In the genomic region with DNA sequence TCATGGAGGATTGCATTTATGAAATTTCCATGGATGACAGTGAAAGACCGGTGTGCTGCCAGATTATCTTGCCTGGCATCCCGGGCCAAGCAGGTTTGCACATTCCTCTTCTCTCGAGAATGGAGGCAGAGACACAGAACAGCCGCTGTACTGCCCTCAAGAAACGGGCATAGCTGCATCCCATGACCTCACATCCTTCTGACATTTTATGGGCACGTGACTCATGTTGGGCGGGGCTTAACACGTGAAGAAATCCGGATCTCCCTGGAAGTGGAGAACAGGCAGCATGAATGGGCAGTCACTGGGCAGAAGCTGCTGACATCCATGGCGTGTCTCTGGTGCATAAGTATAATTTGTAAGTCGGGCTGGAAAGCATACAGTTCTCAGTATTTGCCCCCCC, we compare ENCODE assay signal across 28 mouse cellular contexts. TPM values are rescaled to one million over a fixed set of nuclear protein-coding genes. Genes with fewer than 3 reads are reported as not detected.
DNase-seq lines count a peak whose midpoint lies in the region; ATAC-seq and TF ChIP-seq lines count a peak whose summit lies in the region.
"Had no signal": no experiment of that assay in that cellular context is flagged by ENCODE, and none has a peak within 500 bp of the region (broad histone marks: within the 10 kb centered on the region; RNA-seq: fewer than 3 reads in every experiment).

No protein-coding gene starts in this region.

- peaks cover 10% of the 10 kb centered on the region for H3K9me3 ChIP-seq in limb, embryonic 12.5 days
- no peaks in the 10 kb centered on the region for H3K9me3 ChIP-seq in limb, embryonic 10.5 days (replicated peaks)
- no peaks in the 10 kb centered on the region for H3K9me3 ChIP-seq in limb, embryonic 14.5 days (ENCODE audit: control insufficient read depth, low read length)
- H3K9me3 ChIP-seq: embryonic facial prominence, embryonic 10.5 days; embryonic facial prominence, embryonic 13.5 days; forebrain, embryonic 15.5 days had no signal

- ATAC-seq in limb, embryonic 12.5 days (ENCODE audit: insufficient number of reproducible peaks, insufficient read depth, low FRiP score, low TSS enrichment, low read depth), result no peak
- no peak for ATAC-seq in limb, embryonic 14.5 days (ENCODE audit: low FRiP score, low read depth)
- no peak for ATAC-seq in activated CD4-positive, CD25-positive, alpha-beta regulatory T cell, adult 4 months
- ATAC-seq: CD4-positive, CD25-positive, alpha-beta regulatory T cell, adult 4 months; forebrain, embryonic 15.5 days; hindbrain, postnatal 0 days; inflammation-experienced regulatory T-cells, adult 6 months; intestine, embryonic 16.5 days had no signal

- H3K36me3 ChIP-seq in limb, embryonic 12.5 days, result no peaks in the 10 kb centered on the region
- H3K36me3 ChIP-seq in limb, embryonic 10.5 days, result no peaks in the 10 kb centered on the region
- no peaks in the 10 kb centered on the region for H3K36me3 ChIP-seq in limb, embryonic 14.5 days (ENCODE audit: control insufficient read depth, insufficient read depth, low read length)
- H3K36me3 ChIP-seq: embryonic facial prominence, embryonic 10.5 days; embryonic facial prominence, embryonic 13.5 days; forebrain, embryonic 12.5 days; forebrain, embryonic 15.5 days; hindbrain, embryonic 10.5 days; hindbrain, embryonic 13.5 days had no signal

- H3K4me2 ChIP-seq in limb, embryonic 12.5 days, result peak overlapping the region; percentile 26
- peak overlapping the region; percentile 17; the same call in 1 of the 2 replicates for H3K4me2 ChIP-seq in limb, embryonic 14.5 days (replicated peaks; ENCODE audit: low read depth, low read length, severe bottlenecking)
- H3K4me2 ChIP-seq: embryonic facial prominence, embryonic 13.5 days; forebrain, embryonic 12.5 days; forebrain, embryonic 15.5 days; heart, embryonic 11.5 days; hindbrain, embryonic 13.5 days had no signal

- H3K27me3 ChIP-seq in limb, embryonic 12.5 days, result no peaks in the 10 kb centered on the region
- no peaks in the 10 kb centered on the region for H3K27me3 ChIP-seq in limb, embryonic 10.5 days (ENCODE audit: low read depth, poor library complexity, severe bottlenecking)
- H3K27me3 ChIP-seq in limb, embryonic 14.5 days (ENCODE audit: control insufficient read depth, insufficient read depth, low read length), result no peaks in the 10 kb centered on the region
- H3K27me3 ChIP-seq: embryonic facial prominence, embryonic 13.5 days; forebrain, embryonic 12.5 days; forebrain, embryonic 15.5 days; hindbrain, embryonic 13.5 days had no signal

- WGBS in limb, embryonic 12.5 days, result 69% methylated on average over 11 of the region's 11 CpGs
- WGBS in limb, embryonic 10.5 days, result 83% methylated on average over 11 of the region's 11 CpGs
- WGBS in limb, embryonic 14.5 days, result 59% methylated on average over 11 of the region's 11 CpGs

- no peak overlapping the region for H3K27ac ChIP-seq in limb, embryonic 12.5 days
- H3K27ac ChIP-seq in limb, embryonic 10.5 days, result no peak overlapping the region
- no peak overlapping the region for H3K27ac ChIP-seq in limb, embryonic 14.5 days (replicated peaks; ENCODE audit: low read depth, low read length)
- H3K27ac ChIP-seq: embryonic facial prominence, embryonic 10.5 days; embryonic facial prominence, embryonic 13.5 days; forebrain, embryonic 12.5 days; forebrain, embryonic 15.5 days; hindbrain, embryonic 10.5 days; hindbrain, embryonic 13.5 days; hindbrain, postnatal 0 days had no signal

- TF ChIP-seq POLR2A in limb, embryonic 14.5 days (IDR thresholded peaks at IDR 0.05; ENCODE audit: borderline replicate concordance, extremely low read depth, insufficient read depth, insufficient read length), result no peak

- 0 out of 2 replicates have a peak, but pooled peaks cover 9% of the 10 kb centered on the region for H3K4me1 ChIP-seq in limb, embryonic 12.5 days (replicated peaks)
- peaks cover 28% of the 10 kb centered on the region for H3K4me1 ChIP-seq in limb, embryonic 10.5 days
- H3K4me1 ChIP-seq in limb, embryonic 14.5 days (ENCODE audit: control insufficient read depth, insufficient read depth, low read length), result 0 out of 2 replicates have a peak, but pooled peaks cover 3% of the 10 kb centered on the region
- H3K4me1 ChIP-seq: embryonic facial prominence, embryonic 10.5 days; embryonic facial prominence, embryonic 13.5 days; forebrain, embryonic 12.5 days; forebrain, embryonic 15.5 days; hindbrain, embryonic 10.5 days; hindbrain, embryonic 13.5 days had no signal

- H3K4me3 ChIP-seq in limb, embryonic 12.5 days (replicated peaks), result no peak overlapping the region
- no peak overlapping the region for H3K4me3 ChIP-seq in limb, embryonic 10.5 days
- no peak overlapping the region for H3K4me3 ChIP-seq in limb, embryonic 14.5 days (replicated peaks; ENCODE audit: low read length)
- H3K4me3 ChIP-seq: embryonic facial prominence, embryonic 10.5 days; embryonic facial prominence, embryonic 13.5 days; erythroblast, embryonic 14.5 days; forebrain, embryonic 12.5 days; forebrain, embryonic 15.5 days; hindbrain, embryonic 10.5 days; hindbrain, embryonic 13.5 days had no signal

- DNase-seq in limb, embryonic 10.5 days (ENCODE audit: low spot score), result no peak
- DNase-seq in R1 (ENCODE audit: low read depth, low spot score), result peak; percentile 30
- DNase-seq in limb, embryonic 14.5 days (ENCODE audit: low spot score), result no peak
- no peak for DNase-seq in adrenal gland, adult (ENCODE audit: inconsistent age in 2 of 2, low spot score in 1 of 2)
- DNase-seq: adrenal gland, adult 2 months; adrenal gland, postnatal 14 days; B cell, adult 2 months; cerebellum, adult 11-12 months; cerebellum, adult 8-10 months; cerebellum, postnatal 10 days; cerebellum, postnatal 36 days; gastrocnemius, postnatal 10 days; gastrocnemius, postnatal 36 days; heart, postnatal 36 days had no signal

- no peak overlapping the region for H3K9ac ChIP-seq in limb, embryonic 12.5 days (replicated peaks)
- no peak overlapping the region for H3K9ac ChIP-seq in limb, embryonic 14.5 days (ENCODE audit: low read depth, low read length, severe bottlenecking)
- H3K9ac ChIP-seq: embryonic facial prominence, embryonic 13.5 days; forebrain, embryonic 12.5 days; forebrain, embryonic 15.5 days; hindbrain, embryonic 13.5 days had no signal

RNA-seq across cellular contexts. Expression of a gene that starts 29.0 kb away (rescaled TPM):
- 0.99 and 1.2 TPM in 2 replicates for polyA plus RNA-seq in limb, embryonic 12.5 days (2016; fragmentation: Nextera tagmentation; extraction: Ambion mirVana)
- polyA plus RNA-seq in limb, embryonic 10.5 days (2016; fragmentation: Nextera tagmentation; extraction: Ambion mirVana), result 0.19 and 0.25 TPM in 2 replicates
- 2.1 and 2.7 TPM in 2 replicates for polyA plus RNA-seq in limb, embryonic 14.5 days (2012; rRNA removed)
- 1.0 and 1.1 TPM in 2 replicates for polyA plus RNA-seq in limb, embryonic 14.5 days (2014; fragmentation: Nextera tagmentation; extraction: Ambion mirVana)
- under 1 TPM in 1 of 2 experiments, not detected in 1; 0.30 TPM for polyA plus RNA-seq in activated CD4-positive, CD25-positive, alpha-beta regulatory T cell, adult 4 months (2017; shearing (Covaris generic))
- polyA plus RNA-seq: CD4-positive, CD25-positive, alpha-beta regulatory T cell, adult 4 months; erythroblast, embryonic 14.5 days had no signal
